Mouse (Mus musculus) heart, postnatal 36 days (tissue): ENCODE data around the gene Snrpf. TPM values are rescaled to one million over a fixed set of nuclear protein-coding genes. Genes with fewer than 3 reads are reported as not detected.

Experiments used
- DNase-seq, 2 experiments: peaks; one replicate each; pipeline ENCODE4 v3.0.0; 2021 to 2022
- intact Hi-C: fragments of 180-260 bp; cut with DNase I; formaldehyde crosslinking; loops from one replicate; pipeline ENCODE4 v1.15.1; 2025
- total RNA-seq, 2 experiments: library from RNA; stranded (reverse); gene quantifications; 2 replicates each; pipeline ENCODE4 v1.2.3; 2021

The Snrpf gene
- 10 to 100 TPM in 1 of 2 experiments, 1 to 10 TPM in 1; 7.4 to 11.5 TPM for total RNA-seq

DNA sequence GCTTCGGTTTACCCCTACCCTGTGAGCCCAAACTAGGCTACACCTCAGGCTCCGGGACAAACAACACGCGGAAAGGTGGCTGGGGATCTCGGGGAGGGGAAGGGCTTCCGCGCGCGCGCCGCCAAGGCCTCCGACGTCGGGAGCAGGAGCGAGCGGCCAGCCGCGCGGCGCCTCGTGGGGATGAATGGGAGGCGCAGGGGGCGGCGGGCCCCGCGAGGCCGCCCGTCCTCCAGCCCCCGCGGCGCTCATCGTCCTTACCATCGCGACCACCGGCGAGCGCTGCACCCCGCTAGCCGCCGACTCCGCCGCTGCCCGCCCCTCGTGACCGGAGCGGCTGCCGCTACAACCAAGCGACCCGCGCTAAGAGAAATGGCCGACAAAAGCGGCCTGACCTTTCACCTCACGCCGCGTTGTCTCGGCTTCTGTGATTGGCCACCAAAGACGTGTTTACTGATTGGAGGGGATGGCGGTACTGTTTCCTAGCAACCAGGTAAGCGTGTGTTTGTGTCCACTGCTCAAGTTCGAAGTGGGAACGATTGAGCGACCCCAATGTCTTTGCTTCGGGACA, at the start of gene Snrpf:
Gene Snrpf, minus strand, starts transcription at position 426 of the 568 bp plus-strand sequence.
- intact Hi-C loops: no loop called here
- peak; percentile 95 for DNase-seq

DNA sequence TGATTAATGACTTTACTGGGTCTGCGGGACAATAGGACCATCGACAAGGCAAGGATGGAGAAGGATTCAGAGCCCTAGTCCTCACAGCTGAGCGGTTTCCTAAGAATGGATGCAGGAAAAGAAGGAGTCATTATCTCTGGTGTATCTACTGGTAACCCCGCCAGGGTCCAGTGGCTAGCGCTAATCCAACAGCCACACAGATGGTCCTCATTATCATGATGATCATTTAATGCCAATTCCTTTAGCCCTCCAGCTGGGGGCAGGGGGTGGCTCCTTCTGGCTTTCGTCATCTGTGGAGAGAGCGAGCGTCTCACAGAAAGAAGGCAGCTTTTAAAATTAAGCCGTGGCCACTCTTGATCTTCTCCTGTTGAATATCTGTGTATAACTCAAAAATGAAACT, 46.4 kb upstream of the Snrpf start:
- intact Hi-C loops: no loop called here
- DNase-seq: no peak

DNA sequence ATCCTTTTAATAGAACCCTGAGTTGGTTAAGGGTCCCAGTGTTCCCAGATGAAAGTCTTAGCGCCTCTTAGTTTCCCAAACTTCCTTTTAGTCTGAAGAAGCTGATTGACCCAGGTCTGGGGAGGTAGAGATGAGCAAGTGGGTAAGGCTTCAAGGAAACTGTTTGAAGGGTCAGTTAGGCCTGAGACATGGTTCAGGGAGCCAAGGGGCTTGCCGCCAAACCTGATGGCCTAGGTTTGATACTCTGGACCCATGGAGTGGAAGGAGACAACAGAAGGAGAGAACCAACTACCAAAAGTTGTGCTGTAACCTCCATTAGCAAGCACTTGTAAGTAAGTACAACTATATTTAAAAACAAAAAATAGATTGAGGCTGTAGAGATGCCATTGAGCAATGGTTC, 44.5 kb upstream of the Snrpf start:
- DNase-seq: no peak
- intact Hi-C loops: no loop called here

DNA sequence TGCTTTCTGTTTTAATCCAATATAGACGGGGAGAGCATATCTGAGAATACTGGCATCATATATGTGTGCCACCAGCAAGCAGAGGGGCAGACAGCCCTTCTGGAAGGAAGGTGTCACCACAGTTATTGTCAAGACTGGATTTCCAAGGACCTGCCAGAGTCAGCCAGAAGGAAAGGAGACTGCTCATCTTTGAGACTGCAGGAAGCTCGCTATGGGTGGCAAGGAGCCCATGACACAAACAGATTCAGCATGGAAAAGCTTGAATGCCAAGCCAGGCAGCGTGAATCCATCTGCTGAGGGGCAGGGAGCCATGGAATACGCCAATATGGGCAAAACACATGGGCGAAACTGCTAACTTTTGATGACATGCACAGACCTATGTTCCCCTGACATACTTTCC, 44.1 kb upstream of the Snrpf start:
- intact Hi-C loops: no loop called here
- no peak for DNase-seq

DNA sequence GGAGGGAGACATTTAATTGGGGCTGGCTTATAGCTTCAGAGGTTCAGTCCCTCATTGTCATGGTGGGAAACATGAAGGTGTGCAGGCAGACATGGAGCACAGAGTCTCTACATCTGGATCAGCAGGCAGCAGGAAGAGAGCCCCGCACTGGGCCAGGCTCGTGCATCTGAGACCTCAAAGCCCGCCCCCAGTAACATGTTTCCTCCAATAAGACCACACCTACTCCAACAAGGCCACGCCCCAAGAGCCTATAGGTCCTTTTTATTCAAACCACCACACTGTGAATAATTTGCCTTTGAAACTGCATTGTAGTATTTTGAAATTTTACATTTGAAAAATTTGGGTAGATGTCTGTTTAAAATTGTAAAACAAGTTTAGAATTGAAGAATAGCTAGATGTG, 42.6 kb upstream of the Snrpf start:
- intact Hi-C loops: no loop called here

DNA sequence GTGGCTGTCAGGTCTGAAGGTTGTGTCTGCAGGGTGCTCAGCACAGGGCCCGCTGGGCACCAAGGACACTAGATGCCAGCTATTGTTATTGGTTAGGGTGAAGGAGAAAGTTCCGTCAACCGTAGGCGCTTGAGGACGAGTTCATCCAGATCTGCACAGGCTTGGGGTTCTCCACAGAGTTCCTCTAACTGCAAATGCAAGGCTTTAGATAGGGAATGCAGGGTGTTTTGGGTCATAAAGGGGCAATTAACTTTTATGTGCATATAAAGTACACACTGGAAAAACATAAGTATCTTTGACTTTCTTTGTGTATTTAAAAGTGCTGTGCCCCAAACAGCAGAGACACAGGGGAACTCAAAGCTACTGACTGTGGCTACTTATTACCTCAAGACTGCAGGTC, 40.8 kb upstream of the Snrpf start:
- no peak for DNase-seq

More for the DNA sequence above, 42.6 kb upstream of the Snrpf start:
- DNase-seq: no peak

DNA sequence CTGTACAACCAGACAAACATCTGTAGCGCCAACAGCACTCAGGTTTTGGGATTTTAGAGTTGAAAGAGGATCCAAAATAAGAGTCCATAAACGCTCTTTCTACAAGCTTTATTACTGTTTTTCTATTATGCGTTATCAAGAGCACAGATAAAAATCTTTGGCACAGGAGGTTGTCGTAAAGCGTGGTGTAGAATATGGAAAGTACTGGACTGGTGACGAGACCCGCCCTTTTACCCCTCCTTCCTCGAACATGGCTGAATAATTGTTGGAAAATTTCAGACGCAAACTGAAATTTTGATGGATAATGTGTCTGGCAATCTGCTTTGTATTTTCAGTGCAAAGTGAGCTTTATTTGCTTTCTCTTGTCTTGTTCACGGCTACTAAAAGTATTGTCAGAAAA, 34.6 kb upstream of the Snrpf start:
- intact Hi-C loops: no loop called here
- DNase-seq: no peak

More for the DNA sequence above, 40.8 kb upstream of the Snrpf start:
- intact Hi-C loops: no loop called here

DNA sequence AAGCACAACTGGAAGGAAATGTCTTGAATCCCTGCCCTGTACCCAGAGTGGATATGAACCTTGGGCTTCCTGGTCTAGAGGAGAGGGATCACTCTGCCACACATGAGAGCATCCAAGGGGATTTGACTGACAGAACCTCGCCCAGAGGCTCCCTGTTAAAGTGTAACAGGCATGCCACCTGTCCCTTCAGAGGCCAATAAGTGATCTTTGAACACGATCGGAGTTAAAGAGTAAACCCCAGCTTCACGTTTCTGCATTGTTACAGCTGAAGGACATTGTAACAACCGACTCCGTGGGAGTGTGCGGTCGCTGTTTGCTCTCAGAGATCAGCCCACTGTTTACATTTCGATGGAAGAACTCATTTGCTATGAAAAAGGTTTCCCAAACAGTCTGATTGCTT, 34.2 kb upstream of the Snrpf start:
- intact Hi-C loops: no loop called here
- DNase-seq: no peak

DNA sequence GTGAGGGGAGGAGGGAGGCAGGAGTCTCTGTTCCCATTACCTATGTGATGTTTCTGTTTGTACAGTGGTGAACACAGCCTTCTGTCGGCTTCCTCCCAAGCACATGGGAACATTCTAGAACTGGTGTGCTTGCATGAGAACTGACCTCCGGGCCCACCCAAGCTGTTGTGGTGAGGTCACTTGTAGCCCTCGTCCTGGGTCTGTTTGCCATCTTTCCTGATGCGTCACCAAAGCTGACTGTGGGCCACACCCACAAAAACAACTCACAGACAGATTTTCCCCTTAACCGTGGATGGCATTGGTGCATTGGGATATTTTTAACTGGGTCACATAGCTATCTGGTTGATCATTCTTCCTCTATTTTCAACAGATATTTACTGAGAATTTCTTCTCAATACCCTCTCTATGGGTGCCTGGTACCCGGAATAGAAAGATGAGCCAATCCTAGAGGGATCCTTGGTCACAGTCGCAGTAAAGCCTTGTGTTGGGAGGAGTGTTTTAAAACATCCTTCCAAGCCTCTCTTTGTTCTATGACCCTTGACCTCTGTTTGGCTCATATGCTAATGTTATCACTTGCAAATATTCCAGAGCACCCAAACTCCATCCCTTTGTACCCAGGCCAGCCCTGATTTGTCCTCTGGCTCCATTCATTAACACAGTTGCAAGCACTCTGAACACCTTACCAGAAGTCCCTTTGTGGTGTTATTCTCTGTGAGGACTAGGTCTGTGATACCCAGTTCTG, 31.1 kb upstream of the Snrpf start:
- DNase-seq: no peak
- intact Hi-C loops: no loop called here

DNA sequence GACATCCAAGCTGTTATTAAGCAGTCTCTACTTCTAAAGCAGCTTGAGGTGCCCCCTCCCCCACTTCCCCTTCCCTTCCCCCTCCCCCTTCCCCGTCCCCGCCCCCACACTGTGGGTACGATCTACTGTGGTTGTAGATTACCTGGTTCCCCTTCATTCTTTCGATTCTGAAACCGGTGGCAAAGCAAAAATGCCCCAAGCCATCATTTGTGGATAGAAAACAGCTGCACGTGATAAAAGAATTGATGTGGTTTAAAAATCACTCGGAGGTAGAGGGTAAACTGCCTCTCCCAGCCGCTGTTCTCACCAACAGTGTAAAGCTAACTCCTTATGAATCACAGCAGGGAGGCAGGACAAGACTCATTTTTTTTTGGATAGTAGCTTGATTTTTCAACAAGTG, 25.3 kb upstream of the Snrpf start:
- intact Hi-C loops: loop anchor here (5.0 kb wide), 1 partner anchor 197 kb away; no protein-coding TSS in a partner anchor
- no peak for DNase-seq

DNA sequence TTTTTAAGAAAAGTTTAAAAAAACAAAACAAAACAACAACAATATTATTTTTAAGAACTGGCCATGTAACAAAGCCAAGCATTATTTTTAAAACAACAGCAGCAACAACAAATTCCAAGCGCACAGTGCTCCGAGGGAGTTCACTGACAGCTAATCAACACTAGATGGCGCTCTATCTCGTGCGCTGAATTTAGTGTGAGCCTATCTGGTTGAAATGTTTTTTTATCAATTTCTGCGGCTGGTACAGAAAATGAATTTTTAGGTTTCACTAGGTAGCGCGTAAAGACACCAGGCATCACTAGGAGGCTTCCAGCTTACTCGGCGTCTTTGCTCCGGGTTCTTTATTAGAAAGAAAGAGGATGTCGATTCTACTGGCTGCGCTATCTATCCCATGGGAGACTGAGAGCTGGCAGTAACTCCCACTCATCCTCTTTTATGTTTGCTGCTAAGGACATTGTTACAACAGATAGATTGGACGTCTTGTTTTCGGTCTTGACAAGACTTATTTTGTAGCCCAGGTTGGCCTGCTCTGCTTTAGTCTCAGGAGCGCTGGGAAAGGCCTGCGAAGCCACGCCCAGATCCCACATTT, 22.0 kb upstream of the Snrpf start:
- intact Hi-C loops: loop anchor here (1.0 to 5.0 kb wide), 3 partner anchors 151 to 201 kb away; no protein-coding TSS in a partner anchor
- peak; percentile 25 to 44 for DNase-seq

DNA sequence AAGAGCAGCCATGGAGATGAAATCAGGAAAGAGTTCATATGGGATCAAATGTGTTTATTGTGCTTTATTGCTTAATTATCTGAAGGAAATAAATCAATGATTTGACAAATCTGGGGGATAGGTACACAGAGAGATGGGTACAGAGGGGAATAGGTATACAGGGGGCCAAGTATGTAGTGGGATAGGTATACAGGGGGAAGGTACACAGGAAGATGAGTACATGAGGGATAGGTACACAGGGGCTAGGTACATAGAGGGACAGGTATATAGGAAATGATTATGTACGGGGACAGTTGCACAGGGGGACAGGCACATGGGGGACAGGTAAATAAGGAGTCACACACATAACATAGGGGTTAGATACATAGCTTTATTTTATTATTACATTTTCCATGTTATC, 21.4 kb upstream of the Snrpf start:
- DNase-seq: no peak
- intact Hi-C loops: loop anchor here (1.0 to 5.0 kb wide), 3 partner anchors 152 to 201 kb away; no protein-coding TSS in a partner anchor

DNA sequence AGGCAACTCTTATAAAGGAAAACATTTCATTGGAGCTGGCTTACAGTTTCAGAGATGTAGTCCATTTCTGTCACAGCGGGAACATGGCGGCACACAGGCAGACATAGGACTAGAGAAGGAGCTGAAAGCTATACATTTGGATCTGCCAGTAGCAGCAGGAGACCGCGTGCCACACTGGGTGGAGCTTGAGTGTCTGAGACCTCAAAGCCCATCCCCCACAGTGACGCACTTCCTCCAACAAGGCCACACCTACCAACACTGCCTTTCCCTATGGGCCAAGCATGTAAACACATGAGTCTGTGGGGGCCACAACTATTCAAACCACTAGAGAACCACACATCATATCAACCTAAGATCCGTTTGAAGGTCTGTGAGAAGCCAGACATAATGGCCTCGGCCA, 19.7 kb upstream of the Snrpf start:
- intact Hi-C loops: no loop called here
- no peak for DNase-seq

DNA sequence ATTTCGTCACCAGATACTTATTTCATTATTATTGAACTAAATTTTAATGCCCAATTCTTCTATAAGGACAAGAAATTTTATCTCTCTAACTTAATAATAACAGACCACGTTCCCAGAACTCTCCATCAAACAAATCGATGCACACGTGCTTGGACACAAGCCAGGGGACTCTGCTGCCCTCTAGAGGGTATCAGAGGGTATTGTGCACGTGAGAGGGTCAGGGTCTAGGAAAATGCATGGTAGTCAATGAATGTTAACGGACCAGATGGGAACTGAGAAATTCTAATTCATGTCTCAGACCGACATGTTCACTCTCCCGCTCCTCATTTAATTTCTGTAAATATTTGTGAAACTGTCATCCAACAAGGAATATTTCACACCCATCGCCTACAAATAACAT, 18.5 kb upstream of the Snrpf start:
- DNase-seq: no peak
- intact Hi-C loops: no loop called here

DNA sequence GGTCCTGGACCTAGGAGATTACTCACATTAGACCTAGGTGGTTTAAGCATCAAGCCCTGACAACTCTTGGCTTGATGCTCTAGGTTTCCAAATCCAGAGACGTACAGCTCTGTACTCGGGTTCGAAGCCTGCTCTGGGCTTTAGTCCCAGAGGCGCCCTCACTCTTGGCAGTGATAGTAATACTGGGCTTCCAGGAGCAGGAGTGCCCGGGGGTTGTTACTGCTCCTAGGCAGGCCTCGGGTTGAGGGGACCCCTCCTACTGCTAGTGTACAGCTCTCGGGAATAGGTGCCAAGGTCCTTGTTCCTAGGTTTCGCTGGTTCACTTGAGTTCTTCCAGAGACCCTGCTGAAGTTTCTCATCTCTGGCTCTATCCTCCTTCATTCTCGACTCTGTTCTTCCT, 16.8 kb upstream of the Snrpf start:
- DNase-seq: no peak
- intact Hi-C loops: no loop called here

DNA sequence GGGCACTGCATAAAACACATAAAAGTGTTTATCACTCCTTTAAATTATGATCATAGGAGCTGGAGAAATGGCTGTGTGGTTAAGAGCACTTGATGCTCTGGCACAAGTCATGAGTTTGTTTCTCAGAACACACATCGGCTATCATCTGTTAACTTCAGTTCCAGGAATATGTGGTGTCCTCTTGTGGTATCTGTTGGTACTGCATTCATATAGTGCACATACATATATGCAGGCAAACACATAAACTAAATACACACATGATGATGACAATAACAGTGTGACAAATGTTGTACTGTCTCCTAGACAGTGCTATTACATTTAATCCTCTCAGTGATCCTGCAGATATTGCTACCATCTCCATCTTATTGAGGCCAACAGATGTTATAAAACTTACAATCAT, 13.8 kb upstream of the Snrpf start:
- DNase-seq: no peak
- intact Hi-C loops: no loop called here

DNA sequence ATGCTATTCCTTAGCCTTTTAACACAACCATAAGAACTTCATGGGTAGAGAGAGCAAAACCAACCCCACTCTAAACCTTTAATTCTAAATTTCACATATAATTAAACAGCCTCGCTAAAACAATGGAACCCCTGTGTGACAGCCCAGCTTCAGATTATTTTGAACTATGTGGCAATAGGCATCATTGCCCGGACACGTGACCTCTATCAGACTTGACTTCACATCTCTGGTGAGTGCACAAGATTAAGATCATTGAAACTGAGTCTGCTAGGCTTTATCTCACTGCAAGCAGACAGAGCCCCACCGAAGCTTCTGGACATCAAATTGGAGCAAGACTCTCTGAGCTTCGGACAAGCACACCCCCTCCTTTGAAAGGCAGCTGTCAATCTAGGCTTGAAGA, 12.8 kb upstream of the Snrpf start:
- DNase-seq: no peak
- intact Hi-C loops: no loop called here

DNA sequence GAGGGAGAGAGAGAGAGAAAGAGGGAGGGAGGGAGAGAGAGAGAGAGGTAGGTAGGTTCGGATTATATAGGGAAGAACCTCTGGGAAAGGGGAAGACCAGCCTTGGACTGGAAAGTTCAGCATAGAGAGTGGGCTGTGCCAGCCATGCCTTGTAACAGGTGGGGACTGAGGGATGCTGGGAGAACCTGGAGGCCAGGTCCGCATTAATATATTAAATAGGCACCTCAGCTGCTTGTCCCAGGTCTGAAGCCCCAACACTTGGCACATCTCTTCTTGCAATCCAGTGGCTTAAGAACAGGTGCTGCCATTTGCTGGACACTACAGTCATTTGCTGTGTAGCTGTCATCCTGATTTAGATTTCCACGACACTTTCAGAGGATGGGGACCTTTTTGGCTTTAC, 7.1 kb upstream of the Snrpf start:
- no peak for DNase-seq
- intact Hi-C loops: loop anchor here (10.0 kb wide), 1 partner anchor 518 kb away; no protein-coding TSS in a partner anchor

DNA sequence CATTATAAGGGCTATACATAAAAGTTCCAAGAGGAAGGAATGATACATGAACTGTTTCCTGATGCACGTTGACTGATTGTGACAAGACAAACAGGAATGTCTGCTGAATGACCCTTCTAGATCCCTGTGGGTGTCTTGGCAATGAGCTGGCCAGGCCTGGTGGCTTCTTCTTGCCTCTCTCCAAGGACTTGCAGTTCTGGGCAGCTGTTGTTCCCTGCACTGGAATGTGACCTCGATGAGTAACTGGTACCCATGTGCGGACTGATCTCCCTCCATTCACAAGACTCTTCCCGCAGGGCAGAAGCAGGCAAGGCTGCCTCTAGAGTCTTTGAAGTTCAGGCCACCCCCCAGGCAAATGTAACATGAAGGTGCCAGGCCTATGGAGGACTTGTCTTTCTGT, 6.3 kb upstream of the Snrpf start:
- no peak for DNase-seq
- intact Hi-C loops: loop anchor here (10.0 kb wide), 1 partner anchor 519 kb away; no protein-coding TSS in a partner anchor

DNA sequence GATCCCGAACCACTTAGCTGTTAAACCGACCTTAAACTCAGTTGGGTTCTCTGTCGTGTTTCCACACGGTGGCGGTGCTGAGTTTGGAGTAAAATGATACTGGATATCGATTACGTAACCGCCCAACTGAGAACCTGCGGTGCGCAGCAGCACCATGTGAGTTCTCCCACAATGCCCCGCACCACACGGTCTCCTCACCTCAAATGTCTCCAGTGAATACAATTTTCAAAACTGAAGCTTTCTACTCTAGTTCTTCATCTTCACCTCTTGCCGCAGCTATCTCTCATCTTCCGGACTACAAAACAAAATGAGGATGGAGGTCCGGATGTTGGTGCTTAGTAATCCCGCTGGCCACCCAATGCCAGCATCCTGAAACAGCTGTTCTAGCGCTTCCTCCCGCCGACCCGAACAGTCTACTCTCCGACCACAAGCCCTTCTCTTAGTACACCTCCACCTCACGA, 4.5 kb upstream of the Snrpf start:
- intact Hi-C loops: loop anchor here (1.0 to 10.0 kb wide), 3 partner anchors 183 to 521 kb away; no protein-coding TSS in a partner anchor
- peak; percentile 81 to 87 for DNase-seq

DNA sequence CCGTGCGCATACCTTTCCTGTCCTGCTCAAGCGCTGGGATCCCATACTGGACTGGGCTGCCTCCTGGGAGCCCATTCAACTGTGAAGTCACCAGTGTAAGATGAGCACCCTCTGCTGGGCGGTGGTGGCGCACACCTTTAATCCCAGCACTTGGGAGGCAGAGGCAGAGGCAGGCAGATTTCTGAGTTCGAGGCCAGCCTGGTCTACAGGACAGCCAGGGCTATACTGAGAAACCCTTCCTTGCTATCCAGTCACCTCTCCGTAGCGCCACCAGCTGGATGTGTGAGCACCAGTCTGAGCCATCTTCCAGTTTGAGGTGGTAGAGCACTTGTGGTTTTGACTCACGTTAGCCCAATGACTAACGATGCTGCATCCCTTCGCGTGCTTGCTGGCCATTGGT, 3.0 kb upstream of the Snrpf start:
- intact Hi-C loops: loop anchor here (10.0 kb wide), 1 partner anchor 522 kb away; no protein-coding TSS in a partner anchor

DNA sequence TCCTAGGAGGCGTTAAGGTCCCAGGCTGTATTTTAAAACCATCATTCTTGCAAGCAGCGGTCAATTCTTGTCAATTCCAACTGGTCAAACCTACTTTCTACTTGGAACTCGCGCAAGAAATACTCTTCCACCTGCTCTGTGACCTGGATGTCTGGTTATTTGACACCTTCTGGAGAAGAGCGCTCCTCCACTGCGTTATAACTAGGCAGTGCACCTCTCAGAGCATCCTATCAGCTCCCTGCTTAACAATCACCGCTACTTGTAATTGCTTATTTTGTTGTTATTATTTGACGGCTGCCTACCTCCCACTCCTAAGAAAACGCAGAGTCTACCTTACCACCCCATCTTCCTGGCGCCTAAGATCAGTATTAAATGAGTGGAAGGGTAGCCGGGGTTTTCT, 710 bp downstream of the Snrpf start:
- DNase-seq: no peak

More for the DNA sequence above, 3.0 kb upstream of the Snrpf start:
- DNase-seq: peak in 1 of 2 experiments; percentile 11

More for the DNA sequence above, 710 bp downstream of the Snrpf start:
- intact Hi-C loops: no loop called here
